Mouse (Mus musculus) adrenal gland, postnatal 14 days (tissue): ENCODE measurements around the gene Sars. TPM values are rescaled to one million over a fixed set of nuclear protein-coding genes. Genes with fewer than 3 reads are reported as not detected.

ENCODE experiments used
- DNase-seq: peaks from one replicate; pipeline ENCODE4 v3.0.0; 2021; ENCODE audit warnings: mixed read lengths
- total RNA-seq: library from RNA; stranded (reverse); gene quantifications from 2 replicates; pipeline ENCODE4 v1.2.3, GENCODE M21; 2021

Gene Sars
- total RNA-seq, 1 experiment from 2014 or later: 144 TPM

- DNase-seq: no peak
Measured at GRCm38 (mm10) chr3:108392299-108392698, 52.7 kb downstream of the Sars start.

GRCm38 (mm10) chr3:108389111-108389545 lies 55.9 kb downstream of the Sars start:
- DNase-seq: peak; percentile 96

- DNase-seq: no peak
Measured at GRCm38 (mm10) chr3:108386186-108386585, 58.8 kb downstream of the Sars start.

- no peak for DNase-seq
Measured at GRCm38 (mm10) chr3:108384425-108384824, 60.6 kb downstream of the Sars start.

- DNase-seq: peak; percentile 94
Measured at GRCm38 (mm10) chr3:108383485-108384354, 61.3 kb downstream of the Sars start, which contains the start of gene Psrc1. TSS of gene Psrc1 (plus strand) at chr3:108383839.

- DNase-seq: no peak
Measured at GRCm38 (mm10) chr3:108381945-108382875, 62.8 kb downstream of the Sars start.

GRCm38 (mm10) chr3:108380695-108381094 lies 64.3 kb downstream of the Sars start:
- DNase-seq: peak; percentile 35

GRCm38 (mm10) chr3:108378875-108379663 lies 65.9 kb downstream of the Sars start:
- DNase-seq: no peak

Other genes with a start within 250 kb of the Sars start
- gene Cyb561d1, start 244.0 kb downstream of the Sars start, total RNA-seq: 5.7 and 9.6 TPM in 2 replicates
- gene Atxn7l2, start 234.3 kb downstream of the Sars start, total RNA-seq: 8.1 and 10.2 TPM in 2 replicates
- gene Sypl2, start 218.6 kb downstream of the Sars start, total RNA-seq: 0.15 and 0.22 TPM in 2 replicates
- 83.9 and 86.4 TPM in 2 replicates for gene Psma5, start 188.3 kb downstream of the Sars start, total RNA-seq
- gene Sort1, start 161.1 kb downstream of the Sars start, total RNA-seq: 42.0 and 45.7 TPM in 2 replicates
- gene Mybphl, start 80.3 kb downstream of the Sars start, total RNA-seq: not detected in 2 replicates
- 4.1 and 5.3 TPM in 2 replicates for gene Psrc1, start 61.4 kb downstream of the Sars start, total RNA-seq
- gene Celsr2, start 29.7 kb downstream of the Sars start, total RNA-seq: 8.7 and 11.0 TPM in 2 replicates
- not detected in 2 replicates for gene 1700013F07Rik, start 88.9 kb upstream of the Sars start, total RNA-seq
- 1.5 and 4.7 TPM in 2 replicates for gene 5330417C22Rik, start 91.3 kb upstream of the Sars start, total RNA-seq
- gene Tmem167b, start 117.3 kb upstream of the Sars start, total RNA-seq: 41.3 and 43.1 TPM in 2 replicates
- 23.5 and 29.5 TPM in 2 replicates for gene Taf13, start 126.5 kb upstream of the Sars start, total RNA-seq
- gene Wdr47, start 146.1 kb upstream of the Sars start, total RNA-seq: 6.2 and 8.0 TPM in 2 replicates
- 32.1 and 34.4 TPM in 2 replicates for gene Clcc1, start 208.7 kb upstream of the Sars start, total RNA-seq